Mouse (Mus musculus): ENCODE measurements at regions not wholly inside any gene's neighbourhood (a gene's known extent, or its start where the extent isn't known, plus 50 kb on each side); places are given as distances from the start of the nearest gene placed in this dataset.
A peak's percentile ranks its signal among the peaks of the same experiment; 100 is the strongest.
"Not testable (repeated sequence)": the region's sequence is repeated elsewhere in the genome, so short reads cannot be mapped to it uniquely, and the experiment has no call there.

DNA sequence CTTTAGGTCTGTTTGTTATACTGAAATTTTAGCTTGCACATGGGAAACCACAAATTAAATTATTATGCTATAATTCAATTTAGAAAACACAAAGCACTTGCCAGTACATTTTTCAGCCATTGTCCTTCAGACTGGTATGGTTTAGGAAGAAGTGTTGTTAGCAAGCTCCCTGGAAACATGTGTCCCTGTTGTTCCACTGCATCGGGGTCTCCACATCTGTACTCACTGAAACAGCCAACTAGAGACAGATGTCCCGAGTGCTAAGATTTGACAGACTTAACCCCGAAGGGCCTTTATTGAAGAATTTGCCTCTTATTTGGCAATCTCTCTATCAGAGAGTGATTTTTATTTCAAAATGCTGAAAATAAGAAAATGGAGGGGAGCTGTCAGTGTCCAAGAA, 362.6 kb downstream of the Rfpl4b start:
- no peak for DNase-seq

DNA sequence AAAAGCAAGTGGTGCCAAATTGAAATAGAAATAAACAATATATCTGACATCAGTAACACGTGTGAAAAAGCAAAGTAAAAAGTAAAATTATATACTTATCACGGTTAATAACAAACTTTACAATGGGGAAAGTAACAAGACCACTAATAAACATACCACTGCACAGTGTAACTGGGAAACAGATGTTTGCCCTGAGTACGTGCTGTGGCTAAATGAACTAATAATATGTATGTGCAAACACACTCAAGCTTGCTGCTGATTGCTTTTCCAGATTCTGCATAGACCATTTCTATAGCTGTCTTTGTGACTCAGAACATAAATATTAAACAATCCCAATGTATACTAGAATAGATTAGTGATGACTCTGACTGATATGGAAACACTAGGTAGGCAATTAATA, 363.2 kb downstream of the Rfpl4b start:
- no peak for DNase-seq

GRCm38 (mm10) chr10:38456786-38457185, 364.8 kb downstream of the Rfpl4b start:
- DNase-seq: no peak

GRCm38 (mm10) chr10:38449263-38449662, 372.3 kb downstream of the Rfpl4b start:
- no peak for DNase-seq

DNA sequence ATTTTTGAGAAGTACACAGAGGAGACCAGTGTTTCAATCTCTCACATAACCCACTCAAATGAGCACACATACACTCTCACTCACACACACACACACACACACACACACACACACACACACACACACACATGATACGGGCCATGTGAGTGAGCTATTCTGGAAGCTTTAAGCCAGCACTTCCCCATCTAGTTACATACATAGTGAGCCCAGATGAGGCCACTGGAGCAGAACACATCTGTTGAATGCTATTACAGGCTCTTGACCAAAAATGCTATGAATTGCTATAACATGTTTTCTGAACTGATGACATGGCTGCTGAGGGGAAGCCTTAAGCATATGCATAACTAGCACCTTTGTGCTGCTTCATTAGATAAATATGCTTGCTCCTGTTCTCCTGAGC, 373.9 kb downstream of the Rfpl4b start:
- DNase-seq: no peak

- no peak for DNase-seq
Observed at GRCm38 (mm10) chr10:38447256-38447655, 374.3 kb downstream of the Rfpl4b start.

- DNase-seq: no peak
Observed at GRCm38 (mm10) chr10:38439286-38439685, 382.3 kb downstream of the Rfpl4b start.

GRCm38 (mm10) chr10:38436907-38437306, 384.7 kb downstream of the Rfpl4b start:
- DNase-seq: peak; percentile 15

GRCm38 (mm10) chr10:38421541-38421940, 400.0 kb downstream of the Rfpl4b start:
- DNase-seq: no peak

- DNase-seq: no peak
Observed at GRCm38 (mm10) chr10:38419771-38420170, 401.8 kb downstream of the Rfpl4b start.

GRCm38 (mm10) chr10:38383161-38383560, 438.4 kb downstream of the Rfpl4b start:
- DNase-seq: no peak

GRCm38 (mm10) chr10:38381873-38382296, 439.7 kb downstream of the Rfpl4b start:
- DNase-seq: no peak

GRCm38 (mm10) chr10:38380388-38380787, 441.2 kb downstream of the Rfpl4b start:
- DNase-seq: no peak

DNA sequence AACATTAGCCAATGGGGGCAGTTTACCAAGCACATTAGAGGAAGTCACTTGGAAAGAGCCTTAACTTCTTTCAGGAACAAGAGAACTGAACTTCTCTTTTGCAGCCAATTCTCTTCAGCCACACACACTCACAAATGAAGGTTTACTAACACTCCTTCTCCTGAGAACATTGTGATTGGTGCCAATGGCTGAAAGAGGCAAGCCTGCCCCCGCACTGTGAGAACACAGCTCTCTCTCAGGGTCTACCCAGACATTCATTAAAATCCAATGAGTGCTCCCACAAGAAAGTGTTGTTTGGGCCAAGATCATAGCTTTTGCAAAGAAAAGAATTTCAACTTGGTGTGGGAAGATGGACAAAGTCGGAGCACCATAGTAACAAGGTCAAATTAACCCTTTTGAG, 454.8 kb downstream of the Rfpl4b start:
- no peak for DNase-seq

- DNase-seq: no peak
Observed at GRCm38 (mm10) chr10:38364876-38365275, 456.7 kb downstream of the Rfpl4b start.

GRCm38 (mm10) chr10:38357539-38358232, 463.9 kb downstream of the Rfpl4b start:
- DNase-seq: no peak

GRCm38 (mm10) chr10:38353973-38354372, 467.6 kb downstream of the Rfpl4b start:
- DNase-seq: no peak

DNA sequence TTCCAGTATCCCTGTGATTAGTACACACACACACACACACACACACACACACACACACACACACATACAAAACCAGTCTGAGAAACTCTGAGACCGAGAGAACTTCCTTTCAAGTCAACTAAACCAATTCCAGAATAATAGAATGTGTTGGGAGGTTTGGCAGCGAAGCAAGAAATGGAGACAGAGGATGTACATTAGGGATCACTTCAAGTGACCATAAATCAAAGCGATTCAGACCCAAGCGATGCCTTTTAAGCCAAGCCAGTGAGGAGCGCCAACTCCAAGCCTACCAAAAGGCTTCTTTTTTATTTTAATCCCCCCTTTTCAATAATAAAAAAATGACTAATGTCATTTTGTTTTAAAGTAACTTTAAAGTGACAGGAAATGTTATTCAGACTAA, 468.1 kb downstream of the Rfpl4b start:
- no peak for DNase-seq

DNA sequence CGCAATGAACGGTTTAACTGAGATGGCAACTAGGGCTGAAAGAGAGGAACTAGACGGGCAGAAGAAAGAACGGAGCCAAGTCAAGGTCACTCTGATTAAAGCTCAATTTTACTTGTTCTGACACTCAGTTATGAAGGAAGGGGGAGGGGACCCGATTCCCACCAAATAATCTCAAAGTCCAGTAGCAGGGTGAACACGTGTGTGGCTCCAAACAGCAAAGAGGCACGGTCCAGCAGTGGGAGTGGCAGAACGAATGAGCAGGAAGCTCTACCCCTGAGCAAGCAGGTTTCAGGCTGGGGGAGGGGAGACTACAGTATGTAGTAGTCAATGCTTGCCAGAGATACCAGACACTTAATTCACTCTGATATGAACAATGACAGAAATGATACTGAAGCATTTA, 474.6 kb downstream of the Rfpl4b start:
- DNase-seq: not testable (repeated sequence)

- DNase-seq: no peak
Observed at GRCm38 (mm10) chr10:38340406-38341175, 481.0 kb downstream of the Rfpl4b start.

- DNase-seq: no peak
Observed at GRCm38 (mm10) chr10:38308716-38309392, 512.7 kb downstream of the Rfpl4b start.

- DNase-seq: no peak
Observed at GRCm38 (mm10) chr10:38295724-38296123, 525.9 kb downstream of the Rfpl4b start.

- DNase-seq: no peak
Observed at GRCm38 (mm10) chr10:38288689-38289283, 532.8 kb downstream of the Rfpl4b start.
